Mouse (Mus musculus): ENCODE results near the gene Rhobtb1. TPM values are rescaled to one million over a fixed set of nuclear protein-coding genes. Genes with fewer than 3 reads are reported as not detected.

The Rhobtb1 gene
- polyA plus RNA-seq, 1 experiment from 2014 or later, result 11.1 TPM

- Histone ChIP-seq H3K4me2 (no peak overlapping the region), H3K36me3 (replicated peaks) (0 out of 2 replicates have a peak, but pooled peaks cover 3% of the 10 kb centered on the region)
Measured at GRCm38 (mm10) chr10:69223232-69223631, 72.0 kb downstream of the Rhobtb1 start.

GRCm38 (mm10) chr10:69224276-69224675, 73.0 kb downstream of the Rhobtb1 start:
- no peak for ATAC-seq (ENCODE audit: insufficient read depth)
- Histone ChIP-seq H3K4me3 (replicated peaks) (no peak overlapping the region), H3K4me2 (no peak overlapping the region), H3K9ac (no peak overlapping the region), H3K27me3 (no peaks in the 10 kb centered on the region), H3K27ac (replicated peaks) (no peak overlapping the region), H3K9me3 (replicated peaks) (no peaks in the 10 kb centered on the region), H3K36me3 (replicated peaks) (0 out of 2 replicates have a peak, but pooled peaks cover 3% of the 10 kb centered on the region), H3K4me1 (replicated peaks) (peaks cover 7% of the 10 kb centered on the region)
- 67% methylated on average over 7 of the region's 7 CpGs for WGBS (ENCODE audit: insufficient replicate concordance)

More at GRCm38 (mm10) chr10:69223232-69223631, 72.0 kb downstream of the Rhobtb1 start:
- Histone ChIP-seq H3K4me3 (replicated peaks) (no peak overlapping the region), H3K27me3 (no peaks in the 10 kb centered on the region), H3K9me3 (replicated peaks) (no peaks in the 10 kb centered on the region), H3K27ac (replicated peaks) (no peak overlapping the region), H3K4me1 (replicated peaks) (peaks cover 17% of the 10 kb centered on the region), H3K9ac (no peak overlapping the region)
- WGBS (ENCODE audit: insufficient replicate concordance), result 71% methylated on average over 4 of the region's 4 CpGs
- ATAC-seq (ENCODE audit: insufficient read depth), result no peak

- Histone ChIP-seq H3K9ac (no peak overlapping the region), H3K9me3 (replicated peaks) (no peaks in the 10 kb centered on the region), H3K27me3 (no peaks in the 10 kb centered on the region), H3K36me3 (replicated peaks) (0 out of 2 replicates have a peak, but pooled peaks cover 3% of the 10 kb centered on the region), H3K4me2 (no peak overlapping the region), H3K4me1 (replicated peaks) (no peaks in the 10 kb centered on the region; the same call in 1 of the 2 replicates), H3K4me3 (replicated peaks) (no peak overlapping the region), H3K27ac (replicated peaks) (no peak overlapping the region)
- no peak for ATAC-seq (ENCODE audit: insufficient read depth)
- WGBS (ENCODE audit: insufficient replicate concordance), result 68% methylated on average over 5 of the region's 5 CpGs
Measured at GRCm38 (mm10) chr10:69225471-69225870, 74.2 kb downstream of the Rhobtb1 start.

DNA sequence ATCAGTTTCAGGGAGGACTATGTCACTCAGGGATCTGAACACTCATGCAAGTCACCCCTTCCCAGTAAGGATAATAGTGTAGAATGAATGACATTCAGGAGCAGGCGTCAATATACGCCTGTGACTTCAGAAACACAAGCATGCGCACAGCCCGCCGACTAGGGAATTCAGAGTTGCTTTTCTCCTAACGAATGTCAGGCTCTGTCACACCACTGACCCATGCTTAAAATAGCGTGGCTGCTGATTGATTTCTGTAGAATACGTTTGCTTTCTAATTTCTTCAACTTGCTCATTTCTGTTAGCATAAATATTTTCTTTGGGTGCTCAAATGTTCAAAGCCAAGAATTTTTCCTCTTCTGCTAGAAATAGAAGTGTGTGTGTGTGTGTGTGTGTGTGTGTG, 74.7 kb downstream of the Rhobtb1 start:
- no peak for ATAC-seq (ENCODE audit: insufficient read depth)
- Histone ChIP-seq H3K4me2 (no peak overlapping the region), H3K36me3 (replicated peaks) (0 out of 2 replicates have a peak, but pooled peaks cover 3% of the 10 kb centered on the region), H3K9me3 (replicated peaks) (no peaks in the 10 kb centered on the region), H3K27me3 (no peaks in the 10 kb centered on the region), H3K4me3 (replicated peaks) (no peak overlapping the region), H3K9ac (no peak overlapping the region), H3K27ac (replicated peaks) (no peak overlapping the region), H3K4me1 (replicated peaks) (no peaks in the 10 kb centered on the region)
- WGBS (ENCODE audit: insufficient replicate concordance), result 65% methylated on average over 8 of the region's 8 CpGs

- Histone ChIP-seq H3K9ac (no peak overlapping the region), H3K4me1 (replicated peaks) (peaks cover 5% of the 10 kb centered on the region; the same call in 1 of the 2 replicates), H3K9me3 (replicated peaks) (0 out of 2 replicates have a peak, but pooled peaks cover 4% of the 10 kb centered on the region), H3K36me3 (replicated peaks) (0 out of 2 replicates have a peak, but pooled peaks cover 4% of the 10 kb centered on the region), H3K4me3 (replicated peaks) (no peak overlapping the region), H3K27ac (replicated peaks) (no peak overlapping the region), H3K27me3 (no peaks in the 10 kb centered on the region), H3K4me2 (no peak overlapping the region)
- WGBS (ENCODE audit: insufficient replicate concordance), result 52% methylated on average over 3 of the region's 3 CpGs
- ATAC-seq (ENCODE audit: insufficient read depth), result no peak
Measured at GRCm38 (mm10) chr10:69237185-69237584, 86.0 kb downstream of the Rhobtb1 start.

- Histone ChIP-seq H3K4me3 (replicated peaks) (no peak overlapping the region), H3K4me1 (replicated peaks) (peaks cover 5% of the 10 kb centered on the region; the same call in 1 of the 2 replicates), H3K9ac (no peak overlapping the region), H3K36me3 (replicated peaks) (0 out of 2 replicates have a peak, but pooled peaks cover 4% of the 10 kb centered on the region), H3K4me2 (no peak overlapping the region), H3K27me3 (no peaks in the 10 kb centered on the region), H3K27ac (replicated peaks) (no peak overlapping the region), H3K9me3 (replicated peaks) (0 out of 2 replicates have a peak, but pooled peaks cover 4% of the 10 kb centered on the region)
- ATAC-seq (ENCODE audit: insufficient read depth), result no peak
- WGBS (ENCODE audit: insufficient replicate concordance), result 74% methylated on average over 9 of the region's 9 CpGs
Measured at GRCm38 (mm10) chr10:69237781-69238180, 86.5 kb downstream of the Rhobtb1 start.

- H3K9ac ChIP-seq, result no peak overlapping the region
- 0 out of 2 replicates have a peak, but pooled peaks cover 4% of the 10 kb centered on the region for H3K36me3 ChIP-seq (replicated peaks)
- no peak for ATAC-seq (ENCODE audit: insufficient read depth)
- no peak overlapping the region for H3K4me2 ChIP-seq
- WGBS (ENCODE audit: insufficient replicate concordance), result 59% methylated on average over 6 of the region's 6 CpGs
- H3K4me1 ChIP-seq (replicated peaks), result peaks cover 5% of the 10 kb centered on the region; the same call in 1 of the 2 replicates
- no peak overlapping the region for H3K4me3 ChIP-seq (replicated peaks)
- H3K27me3 ChIP-seq, result no peaks in the 10 kb centered on the region
- H3K9me3 ChIP-seq (replicated peaks), result 0 out of 2 replicates have a peak, but pooled peaks cover 4% of the 10 kb centered on the region
- H3K27ac ChIP-seq (replicated peaks), result no peak overlapping the region
Measured at GRCm38 (mm10) chr10:69238311-69238710, 87.1 kb downstream of the Rhobtb1 start.

- 0 out of 2 replicates have a peak, but pooled peaks cover 4% of the 10 kb centered on the region for H3K9me3 ChIP-seq (replicated peaks)
- H3K27ac ChIP-seq (replicated peaks), result no peak overlapping the region
- no peaks in the 10 kb centered on the region for H3K27me3 ChIP-seq
- no peak for ATAC-seq (ENCODE audit: insufficient read depth)
- H3K36me3 ChIP-seq (replicated peaks), result 0 out of 2 replicates have a peak, but pooled peaks cover 4% of the 10 kb centered on the region
- WGBS (ENCODE audit: insufficient replicate concordance), result 46% methylated on average over 2 of the region's 2 CpGs
- H3K4me3 ChIP-seq (replicated peaks), result no peak overlapping the region
- H3K9ac ChIP-seq, result no peak overlapping the region
- H3K4me1 ChIP-seq (replicated peaks), result peaks cover 5% of the 10 kb centered on the region; the same call in 1 of the 2 replicates
- H3K4me2 ChIP-seq, result no peak overlapping the region
Measured at GRCm38 (mm10) chr10:69240530-69240929, 89.3 kb downstream of the Rhobtb1 start.

DNA sequence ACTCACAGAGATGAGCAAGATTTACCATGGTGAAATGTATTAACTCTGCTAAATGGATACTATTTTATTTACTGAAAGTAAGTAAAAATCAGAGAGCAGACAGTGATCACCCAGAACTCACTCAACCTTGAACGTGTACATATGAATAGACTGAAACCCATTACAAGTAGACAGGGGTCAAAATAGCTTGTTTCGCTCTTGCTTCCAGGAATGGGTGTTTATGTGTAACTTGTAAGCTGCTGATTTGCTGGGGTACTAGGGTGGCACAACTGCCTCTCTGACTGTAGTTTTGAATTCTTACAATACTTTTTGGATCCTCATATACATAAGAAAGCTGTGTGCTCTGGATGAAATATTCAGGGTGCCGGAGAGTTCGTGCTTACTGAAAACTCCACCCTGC, 93.9 kb downstream of the Rhobtb1 start:
- H3K27me3 ChIP-seq, result no peaks in the 10 kb centered on the region
- no peak overlapping the region for H3K27ac ChIP-seq (replicated peaks)
- H3K4me3 ChIP-seq (replicated peaks), result no peak overlapping the region
- peaks cover 5% of the 10 kb centered on the region; the same call in 1 of the 2 replicates for H3K4me1 ChIP-seq (replicated peaks)
- H3K9ac ChIP-seq, result no peak overlapping the region
- H3K9me3 ChIP-seq (replicated peaks), result no peaks in the 10 kb centered on the region
- 0 out of 2 replicates have a peak, but pooled peaks cover 6% of the 10 kb centered on the region for H3K36me3 ChIP-seq (replicated peaks)
- 78% methylated on average over 4 of the region's 4 CpGs for WGBS (ENCODE audit: insufficient replicate concordance)
- no peak overlapping the region for H3K4me2 ChIP-seq
- no peak for ATAC-seq (ENCODE audit: insufficient read depth)

GRCm38 (mm10) chr10:69245906-69246668, 94.9 kb downstream of the Rhobtb1 start:
- Histone ChIP-seq H3K27ac (replicated peaks) (no peak overlapping the region), H3K36me3 (replicated peaks) (0 out of 2 replicates have a peak, but pooled peaks cover 6% of the 10 kb centered on the region), H3K9ac (no peak overlapping the region), H3K4me1 (replicated peaks) (no peaks in the 10 kb centered on the region), H3K4me3 (replicated peaks) (no peak overlapping the region), H3K27me3 (no peaks in the 10 kb centered on the region), H3K9me3 (replicated peaks) (no peaks in the 10 kb centered on the region), H3K4me2 (no peak overlapping the region)
- WGBS (ENCODE audit: insufficient replicate concordance), result 67% methylated on average over 10 of the region's 10 CpGs
- ATAC-seq (ENCODE audit: insufficient read depth), result no peak

DNA sequence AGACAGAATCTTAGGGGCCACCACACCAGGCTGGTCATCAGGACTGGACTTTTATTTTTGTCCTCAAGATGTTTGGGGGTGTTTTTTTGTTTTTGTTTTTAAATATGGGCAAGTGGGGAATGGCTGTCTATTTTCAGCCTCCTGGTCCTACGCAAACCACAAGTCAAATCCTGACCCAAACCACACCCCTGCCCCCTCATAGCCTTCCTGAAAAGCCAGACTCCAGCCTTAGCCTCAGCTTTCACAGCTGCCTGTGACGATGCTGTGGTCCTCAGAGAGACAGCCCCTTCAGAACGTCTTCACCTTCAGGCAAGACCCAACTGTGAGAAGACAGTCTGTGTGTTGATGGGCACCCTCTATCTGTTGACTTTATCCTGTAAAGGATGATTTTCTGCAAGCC, 95.5 kb downstream of the Rhobtb1 start:
- H3K9ac ChIP-seq, result no peak overlapping the region
- no peak overlapping the region for H3K4me2 ChIP-seq
- no peak overlapping the region for H3K27ac ChIP-seq (replicated peaks)
- H3K4me1 ChIP-seq (replicated peaks), result no peaks in the 10 kb centered on the region
- 0 out of 2 replicates have a peak, but pooled peaks cover 6% of the 10 kb centered on the region for H3K36me3 ChIP-seq (replicated peaks)
- WGBS (ENCODE audit: insufficient replicate concordance), result 24% methylated on average over 3 of the region's 3 CpGs
- no peak overlapping the region for H3K4me3 ChIP-seq (replicated peaks)
- ATAC-seq (ENCODE audit: insufficient read depth), result no peak
- H3K27me3 ChIP-seq, result no peaks in the 10 kb centered on the region
- no peaks in the 10 kb centered on the region for H3K9me3 ChIP-seq (replicated peaks)
